Mouse (Mus musculus): ENCODE results near the gene Tef. TPM values are rescaled to one million over a fixed set of nuclear protein-coding genes. Genes with fewer than 3 reads are reported as not detected.

Gene Tef
- polyA plus RNA-seq, 1 experiment from 2014 or later, result 24.0 TPM

Other genes with a start within 250 kb of the Tef start
- 22.7 and 25.7 TPM in 2 replicates for gene Ep300, start 217.1 kb upstream of the Tef start, polyA plus RNA-seq (2015; fragmentation: Nextera tagmentation; extraction: Ambion mirVana)
- 31.5 and 32.1 TPM in 2 replicates for gene L3mbtl2, start 138.5 kb upstream of the Tef start, polyA plus RNA-seq (2015; fragmentation: Nextera tagmentation; extraction: Ambion mirVana)
- gene Chadl, start 105.1 kb upstream of the Tef start, polyA plus RNA-seq (2015; fragmentation: Nextera tagmentation; extraction: Ambion mirVana), result 31.2 and 33.7 TPM in 2 replicates
- gene Zc3h7b, start 57.4 kb upstream of the Tef start, polyA plus RNA-seq (2015; fragmentation: Nextera tagmentation; extraction: Ambion mirVana), result 59.2 and 59.7 TPM in 2 replicates
- gene Rangap1, start 56.9 kb upstream of the Tef start, polyA plus RNA-seq (2015; fragmentation: Nextera tagmentation; extraction: Ambion mirVana), result 162 and 164 TPM in 2 replicates
- 16.5 and 18.5 TPM in 2 replicates for gene Tob2, start 56.4 kb downstream of the Tef start, polyA plus RNA-seq (2015; fragmentation: Nextera tagmentation; extraction: Ambion mirVana)
- gene Phf5a, start 69.5 kb downstream of the Tef start, polyA plus RNA-seq (2015; fragmentation: Nextera tagmentation; extraction: Ambion mirVana), result 124 and 134 TPM in 2 replicates
- gene Aco2, start 69.9 kb downstream of the Tef start, polyA plus RNA-seq (2015; fragmentation: Nextera tagmentation; extraction: Ambion mirVana), result 265 and 271 TPM in 2 replicates
- 81.5 and 83.1 TPM in 2 replicates for gene Polr3h, start 123.8 kb downstream of the Tef start, polyA plus RNA-seq (2015; fragmentation: Nextera tagmentation; extraction: Ambion mirVana)
- 248 and 250 TPM in 2 replicates for gene Csdc2, start 134.3 kb downstream of the Tef start, polyA plus RNA-seq (2015; fragmentation: Nextera tagmentation; extraction: Ambion mirVana)
- gene Pmm1, start 158.5 kb downstream of the Tef start, polyA plus RNA-seq (2015; fragmentation: Nextera tagmentation; extraction: Ambion mirVana), result 84.3 and 89.9 TPM in 2 replicates
- gene 1700029P11Rik, start 178.1 kb downstream of the Tef start, polyA plus RNA-seq (2015; fragmentation: Nextera tagmentation; extraction: Ambion mirVana), result not detected in 2 replicates
- 43.1 and 46.7 TPM in 2 replicates for gene Xrcc6, start 185.4 kb downstream of the Tef start, polyA plus RNA-seq (2015; fragmentation: Nextera tagmentation; extraction: Ambion mirVana)
- gene Desi1, start 231.4 kb downstream of the Tef start, polyA plus RNA-seq (2015; fragmentation: Nextera tagmentation; extraction: Ambion mirVana), result 50.6 and 50.9 TPM in 2 replicates
- 231 and 247 TPM in 2 replicates for gene Snu13, start 245.2 kb downstream of the Tef start, polyA plus RNA-seq (2015; fragmentation: Nextera tagmentation; extraction: Ambion mirVana)

Data from midbrain, embryonic 15.5 days (tissue).